Mouse (Mus musculus): ENCODE measurements around the gene Cyp2a22. TPM values are rescaled to one million over a fixed set of nuclear protein-coding genes. Genes with fewer than 3 reads are reported as not detected.
"Not testable (repeated sequence)": the region's sequence is repeated elsewhere in the genome, so short reads cannot be mapped to it uniquely, and the experiment has no call there.

Cyp2a22 gene
- not detected in 2 replicates for polyA plus RNA-seq (2015; fragmentation: Nextera tagmentation; extraction: Ambion mirVana)

- Histone ChIP-seq H3K36me3 (ENCODE audit: insufficient read depth, low read length) (no peaks in the 10 kb centered on the region), H3K4me1 (replicated peaks; ENCODE audit: insufficient read depth, low read length) (no peaks in the 10 kb centered on the region), H3K27me3 (ENCODE audit: insufficient read depth, low read length) (no peaks in the 10 kb centered on the region), H3K4me2 (ENCODE audit: low read length) (no peak within 1 kb of the TSS), H3K9ac (ENCODE audit: low read depth, low read length) (no peak within 1 kb of the TSS), H3K27ac (no peak within 1 kb of the TSS), H3K9me3 (replicated peaks; ENCODE audit: low read length) (no peaks in the 10 kb centered on the region), H3K4me3 (replicated peaks; ENCODE audit: low read depth, low read length) (no peak within 1 kb of the TSS)
- ATAC-seq (replicated peaks; ENCODE audit: low FRiP score, low read depth) (no peak), DNase-seq (ENCODE audit: low spot score) (no peak)
- TF ChIP-seq CTCF (IDR thresholded peaks at IDR 0.05; ENCODE audit: low read depth), result no peak
- 72% methylated on average over 4 of the region's 4 CpGs for WGBS
These were observed at the start of gene Cyp2a22 for GRCm38 (mm10) chr7:26939262-26939661. Gene Cyp2a22 (minus strand): TSS chr7:26939384.

- WGBS, result 16% methylated on average over 1 of the region's 1 CpGs
These were observed 44.0 kb upstream of the Cyp2a22 start for GRCm38 (mm10) chr7:26983151-26983550.

GRCm38 (mm10) chr7:26982551-26982950 lies 43.4 kb upstream of the Cyp2a22 start:
- no peak overlapping the region for H3K4me2 ChIP-seq (ENCODE audit: low read length)
- H3K9me3 ChIP-seq (replicated peaks; ENCODE audit: low read length), result no peaks in the 10 kb centered on the region
- ATAC-seq (replicated peaks; ENCODE audit: low FRiP score, low read depth), result no peak
- WGBS, result 33% methylated on average over 1 of the region's 1 CpGs
- no peak overlapping the region for H3K4me3 ChIP-seq (replicated peaks; ENCODE audit: low read depth, low read length)
- H3K36me3 ChIP-seq (ENCODE audit: insufficient read depth, low read length), result no peaks in the 10 kb centered on the region
- no peak for DNase-seq (ENCODE audit: low spot score)
- H3K27me3 ChIP-seq (ENCODE audit: insufficient read depth, low read length), result no peaks in the 10 kb centered on the region
- H3K9ac ChIP-seq (ENCODE audit: low read depth, low read length), result no peak overlapping the region
- TF ChIP-seq CTCF (IDR thresholded peaks at IDR 0.05; ENCODE audit: low read depth), result no peak
- no peaks in the 10 kb centered on the region for H3K4me1 ChIP-seq (replicated peaks; ENCODE audit: insufficient read depth, low read length)
- no peak overlapping the region for H3K27ac ChIP-seq

More at GRCm38 (mm10) chr7:26983151-26983550, 44.0 kb upstream of the Cyp2a22 start:
- not testable (repeated sequence) for H3K4me2 ChIP-seq (ENCODE audit: low read length); DNase-seq (ENCODE audit: low spot score); ATAC-seq (replicated peaks; ENCODE audit: low FRiP score, low read depth); H3K36me3 ChIP-seq (ENCODE audit: insufficient read depth, low read length); H3K9me3 ChIP-seq (replicated peaks; ENCODE audit: low read length); H3K9ac ChIP-seq (ENCODE audit: low read depth, low read length); H3K4me1 ChIP-seq (replicated peaks; ENCODE audit: insufficient read depth, low read length); H3K4me3 ChIP-seq (replicated peaks; ENCODE audit: low read depth, low read length); H3K27ac ChIP-seq; H3K27me3 ChIP-seq (ENCODE audit: insufficient read depth, low read length)

- H3K4me1 ChIP-seq (replicated peaks; ENCODE audit: insufficient read depth, low read length); H3K36me3 ChIP-seq (ENCODE audit: insufficient read depth, low read length); H3K4me3 ChIP-seq (replicated peaks; ENCODE audit: low read depth, low read length); H3K4me2 ChIP-seq (ENCODE audit: low read length); H3K9me3 ChIP-seq (replicated peaks; ENCODE audit: low read length); H3K27me3 ChIP-seq (ENCODE audit: insufficient read depth, low read length); H3K27ac ChIP-seq; DNase-seq (ENCODE audit: low spot score); ATAC-seq (replicated peaks; ENCODE audit: low FRiP score, low read depth); H3K9ac ChIP-seq (ENCODE audit: low read depth, low read length): not testable (repeated sequence)
- WGBS, result 70% methylated on average over 1 of the region's 1 CpGs
These were observed 42.8 kb upstream of the Cyp2a22 start for GRCm38 (mm10) chr7:26981937-26982336.

GRCm38 (mm10) chr7:26981464-26981863 lies 42.3 kb upstream of the Cyp2a22 start:
- not testable (repeated sequence) for H3K4me2 ChIP-seq (ENCODE audit: low read length); H3K9me3 ChIP-seq (replicated peaks; ENCODE audit: low read length); H3K4me3 ChIP-seq (replicated peaks; ENCODE audit: low read depth, low read length); H3K27me3 ChIP-seq (ENCODE audit: insufficient read depth, low read length); H3K9ac ChIP-seq (ENCODE audit: low read depth, low read length); H3K27ac ChIP-seq; ATAC-seq (replicated peaks; ENCODE audit: low FRiP score, low read depth); H3K36me3 ChIP-seq (ENCODE audit: insufficient read depth, low read length); H3K4me1 ChIP-seq (replicated peaks; ENCODE audit: insufficient read depth, low read length); DNase-seq (ENCODE audit: low spot score)
- 89% methylated on average over 2 of the region's 2 CpGs for WGBS

GRCm38 (mm10) chr7:26962371-26962770 lies 23.2 kb upstream of the Cyp2a22 start:
- not testable (repeated sequence) for H3K36me3 ChIP-seq (ENCODE audit: insufficient read depth, low read length); H3K4me3 ChIP-seq (replicated peaks; ENCODE audit: low read depth, low read length); H3K9me3 ChIP-seq (replicated peaks; ENCODE audit: low read length); H3K9ac ChIP-seq (ENCODE audit: low read depth, low read length); DNase-seq (ENCODE audit: low spot score); H3K27ac ChIP-seq; ATAC-seq (replicated peaks; ENCODE audit: low FRiP score, low read depth); H3K4me1 ChIP-seq (replicated peaks; ENCODE audit: insufficient read depth, low read length); H3K4me2 ChIP-seq (ENCODE audit: low read length); H3K27me3 ChIP-seq (ENCODE audit: insufficient read depth, low read length)
- 69% methylated on average over 1 of the region's 1 CpGs for WGBS

- H3K9ac ChIP-seq (ENCODE audit: low read depth, low read length); ATAC-seq (replicated peaks; ENCODE audit: low FRiP score, low read depth); H3K4me2 ChIP-seq (ENCODE audit: low read length); H3K27ac ChIP-seq; H3K4me1 ChIP-seq (replicated peaks; ENCODE audit: insufficient read depth, low read length); H3K9me3 ChIP-seq (replicated peaks; ENCODE audit: low read length); H3K36me3 ChIP-seq (ENCODE audit: insufficient read depth, low read length); H3K27me3 ChIP-seq (ENCODE audit: insufficient read depth, low read length); H3K4me3 ChIP-seq (replicated peaks; ENCODE audit: low read depth, low read length); DNase-seq (ENCODE audit: low spot score): not testable (repeated sequence)
- 88% methylated on average over 2 of the region's 2 CpGs for WGBS
These were observed 14.1 kb upstream of the Cyp2a22 start for GRCm38 (mm10) chr7:26953306-26953705.

- not testable (repeated sequence) for H3K4me1 ChIP-seq (replicated peaks; ENCODE audit: insufficient read depth, low read length); H3K9ac ChIP-seq (ENCODE audit: low read depth, low read length); H3K4me3 ChIP-seq (replicated peaks; ENCODE audit: low read depth, low read length); ATAC-seq (replicated peaks; ENCODE audit: low FRiP score, low read depth); H3K27me3 ChIP-seq (ENCODE audit: insufficient read depth, low read length); H3K27ac ChIP-seq; H3K4me2 ChIP-seq (ENCODE audit: low read length); DNase-seq (ENCODE audit: low spot score); H3K36me3 ChIP-seq (ENCODE audit: insufficient read depth, low read length); H3K9me3 ChIP-seq (replicated peaks; ENCODE audit: low read length)
- 82% methylated on average over 3 of the region's 3 CpGs for WGBS
These were observed 13.5 kb upstream of the Cyp2a22 start for GRCm38 (mm10) chr7:26952671-26953070.

GRCm38 (mm10) chr7:26941320-26941925 lies 2.2 kb upstream of the Cyp2a22 start:
- H3K4me3 ChIP-seq (replicated peaks; ENCODE audit: low read depth, low read length); H3K4me2 ChIP-seq (ENCODE audit: low read length); H3K27ac ChIP-seq; H3K9me3 ChIP-seq (replicated peaks; ENCODE audit: low read length); DNase-seq (ENCODE audit: low spot score); H3K36me3 ChIP-seq (ENCODE audit: insufficient read depth, low read length); H3K4me1 ChIP-seq (replicated peaks; ENCODE audit: insufficient read depth, low read length); H3K9ac ChIP-seq (ENCODE audit: low read depth, low read length); H3K27me3 ChIP-seq (ENCODE audit: insufficient read depth, low read length); ATAC-seq (replicated peaks; ENCODE audit: low FRiP score, low read depth): not testable (repeated sequence)
- 10% methylated on average over 2 of the region's 2 CpGs for WGBS
